Mouse (Mus musculus) megakaryocyte, adult 5-6 weeks (primary cell): ENCODE data around the gene Gpbp1. TPM values are rescaled to one million over a fixed set of nuclear protein-coding genes. Genes with fewer than 3 reads are reported as not detected.

ENCODE experiments used
- total RNA-seq, 2 experiments: library from RNA; stranded (forward) in 1 of 2; stranded (reverse) in 1 of 2; fragments of 153-499, 151-499 nt in 1 of 2; fragments of 221-1000, 200-1000 nt in 1 of 2; gene quantifications; 2 replicates each; pipeline versions ENCODE4 v1.2.3 to v1.2.4; 2015 to 2017

The Gpbp1 gene
- total RNA-seq, 2 experiments from 2014 or later, result 96.8 to 150 TPM

Other genes with a start within 250 kb of the Gpbp1 start
- not detected in 2 replicates for gene Actbl2, start 235.1 kb downstream of the Gpbp1 start, total RNA-seq (2015)
- not detected in 2 replicates for gene Actbl2, start 235.1 kb downstream of the Gpbp1 start, total RNA-seq (2017)
- gene Gm49496, start 59.8 kb upstream of the Gpbp1 start, total RNA-seq (2015), result not detected in 2 replicates
- gene Gm49496, start 59.8 kb upstream of the Gpbp1 start, total RNA-seq (2017), result not detected in 2 replicates
- not detected in 2 replicates for gene Gm10198, start 102.7 kb upstream of the Gpbp1 start, total RNA-seq (2015)
- gene Gm10198, start 102.7 kb upstream of the Gpbp1 start, total RNA-seq (2017), result not detected in 2 replicates
- gene Mier3, start 190.9 kb upstream of the Gpbp1 start, total RNA-seq (2015), result 26.3 and 28.0 TPM in 2 replicates
- 39.2 and 46.1 TPM in 2 replicates for gene Mier3, start 190.9 kb upstream of the Gpbp1 start, total RNA-seq (2017)